Mouse (Mus musculus) heart, adult 2 months (tissue): ENCODE data around the gene Gm20388. TPM values are rescaled to one million over a fixed set of nuclear protein-coding genes. Genes with fewer than 3 reads are reported as not detected.

ENCODE experiments used
- DNase-seq, 2 experiments: peaks; one replicate each; pipeline ENCODE4 v3.0.0; 2021
- H3K27ac ChIP-seq: fragments of 200-600 bp; 2 replicates; pipeline ENCODE4 v1.8.1; 2022
- H3K27me3 ChIP-seq: fragments of 200-500 bp; 2 replicates; pipeline ENCODE4 v1.6.1; 2012; ENCODE audit warnings: mild to moderate bottlenecking, low read length, inconsistent platforms, mixed read lengths; ENCODE audit not compliant: control insufficient read depth, insufficient read depth
- H3K36me3 ChIP-seq: fragments of 200-500 bp; 2 replicates; pipeline ENCODE4 v1.6.1; 2012; ENCODE audit warnings: low read length, inconsistent platforms; ENCODE audit not compliant: control insufficient read depth, insufficient read depth
- H3K4me1 ChIP-seq: fragments of 200-500 bp; 2 replicates; pipeline ENCODE4 v1.6.1; 2011; ENCODE audit warnings: low read length; ENCODE audit not compliant: control insufficient read depth, insufficient read depth
- H3K4me3 ChIP-seq: fragments of 200-600 bp; 2 replicates; pipeline ENCODE4 v1.8.1; 2022
- H3K79me2 ChIP-seq: fragments of 200-500 bp; replicated peaks from 2 replicates; pipeline ENCODE4 v1.6.1; 2012; ENCODE audit warnings: mild to moderate bottlenecking, inconsistent platforms, low read length, moderate library complexity, mixed read lengths; ENCODE audit not compliant: control insufficient read depth, insufficient read depth
- H3K9ac ChIP-seq: fragments of 200-500 bp; 2 replicates; pipeline ENCODE4 v1.6.1; 2012; ENCODE audit warnings: low read depth, mild to moderate bottlenecking, control low read depth, inconsistent platforms, low read length, mixed read lengths
- CTCF ChIP-seq: fragments of 200-600 bp; IDR thresholded peaks from 2 replicates; pipeline ENCODE4 v1.8.1; 2022; ENCODE audit warnings: antibody characterized with exemption, mild to moderate bottlenecking, moderate library complexity
- EP300 ChIP-seq: fragments of 200-500 bp; IDR thresholded peaks from 2 replicates; pipeline ENCODE4 v1.6.1; 2011; ENCODE audit warnings: low read depth, low read length, control low read depth; ENCODE audit not compliant: insufficient read depth
- POLR2A ChIP-seq: fragments of 200-500 bp; IDR thresholded peaks from 2 replicates; pipeline ENCODE4 v1.6.1; 2011; ENCODE audit warnings: mild to moderate bottlenecking, low read depth, low read length, control low read depth; ENCODE audit not compliant: insufficient read depth
- WGBS: fragments of 180-500 bp; shearing (Covaris S2); methylation state at CpG from one replicate; pipeline ENCODE4 v1.1.7; 2018; 5-methylcytosine and 5-hydroxymethylcytosine counted together
- intact Hi-C: fragments of 180-260 bp; cut with DNase I; formaldehyde crosslinking; loops from one replicate; pipeline ENCODE4 v1.15.1; 2025
- polyA plus RNA-seq: library from polyadenylated mRNA; depleted of rRNA; stranded (reverse); fragments of >200 nt; gene quantifications from 2 replicates; pipeline ENCODE4 v1.2.3, GENCODE M21; 2012
- total RNA-seq, 2 experiments: library from RNA; stranded (reverse); gene quantifications; 2 replicates each; pipeline ENCODE4 v1.2.3; 2021

Gm20388 gene
- total and polyA plus RNA-seq, 3 experiments, result 1.8 to 32.3 TPM; not detected in 1

DNA sequence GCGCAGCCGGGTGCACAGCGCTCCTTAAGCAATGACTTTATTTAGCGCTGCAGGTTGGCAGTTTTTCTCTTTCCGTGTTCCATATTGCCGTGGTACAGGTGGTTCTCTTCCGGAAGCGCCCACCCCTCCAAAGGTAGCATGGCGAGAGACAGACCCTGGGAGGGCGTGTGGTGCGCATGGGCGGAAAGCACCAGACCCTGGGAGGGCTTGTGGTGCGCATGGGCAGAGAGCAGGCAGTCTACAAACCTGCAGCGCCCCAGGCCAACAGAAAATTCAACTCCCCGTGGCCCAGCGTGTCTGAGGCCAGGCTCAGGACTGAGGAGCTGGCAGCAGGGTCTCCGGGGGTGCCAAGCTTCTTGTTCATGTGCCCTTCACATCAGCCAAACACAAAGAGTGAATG is 1660.2 kb downstream of the Gm20388 start:
- peaks cover 14% of the 10 kb centered on the region for H3K4me1 ChIP-seq
- peaks cover 2% of the 10 kb centered on the region for H3K79me2 ChIP-seq
- no peaks in the 10 kb centered on the region for H3K36me3 ChIP-seq
- WGBS, result 74% methylated on average over 17 of the region's 17 CpGs
- intact Hi-C loops, result no loop called here
- H3K27ac ChIP-seq, result peak overlapping the region; percentile 66
- no peaks in the 10 kb centered on the region for H3K27me3 ChIP-seq
- no peak overlapping the region for H3K4me3 ChIP-seq
- no peak for TF ChIP-seq POLR2A
- no peak overlapping the region for H3K9ac ChIP-seq
- DNase-seq, result no peak

DNA sequence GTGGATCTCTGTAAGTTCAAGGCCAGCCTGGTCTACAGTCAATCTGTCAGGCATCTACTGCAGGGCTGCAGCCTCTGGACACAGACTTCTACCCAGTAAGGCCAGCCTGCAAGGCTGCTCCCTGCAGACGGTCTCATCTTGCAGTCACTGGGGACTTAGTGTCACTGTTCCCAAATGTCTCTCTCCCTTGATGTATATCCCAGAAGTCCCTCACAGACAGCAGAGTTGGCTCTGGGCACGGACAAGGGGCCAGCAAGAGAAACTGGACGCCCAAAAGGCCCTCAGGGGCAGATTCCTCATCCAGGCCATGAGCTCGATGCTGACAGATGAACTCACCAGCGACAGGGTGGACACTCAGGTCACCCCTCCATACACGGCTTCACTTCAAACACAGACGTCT is 1661.5 kb downstream of the Gm20388 start:
- Histone ChIP-seq H3K36me3 (no peaks in the 10 kb centered on the region), H3K79me2 (peaks cover 2% of the 10 kb centered on the region), H3K27me3 (no peaks in the 10 kb centered on the region), H3K4me3 (no peak overlapping the region), H3K9ac (no peak overlapping the region), H3K27ac (peak overlapping the region; percentile 7), H3K4me1 (peaks cover 19% of the 10 kb centered on the region)
- DNase-seq, result no peak
- intact Hi-C loops, result no loop called here
- 72% methylated on average over 7 of the region's 7 CpGs for WGBS
- TF ChIP-seq EP300 (no peak), POLR2A (no peak), CTCF (no peak)

DNA sequence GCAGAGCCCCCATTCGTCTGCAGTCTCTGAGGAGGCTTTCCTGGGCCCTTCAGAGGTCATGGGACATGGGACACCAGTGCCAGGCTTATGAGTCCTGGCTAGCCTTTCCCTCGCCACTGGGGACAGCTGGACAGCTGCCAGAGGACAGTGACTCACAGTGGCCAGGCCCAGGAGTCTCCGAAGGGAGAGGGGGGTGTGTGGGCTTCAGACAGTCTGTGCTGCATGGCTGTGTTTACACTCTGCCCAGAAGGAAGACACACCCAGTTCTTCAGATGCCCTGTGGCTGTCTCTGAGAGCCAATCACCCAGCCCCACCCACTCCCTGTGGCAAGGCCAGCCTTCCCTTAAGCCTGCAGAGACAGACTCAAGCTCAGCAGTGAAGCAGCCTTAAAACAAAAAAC is 1662.6 kb downstream of the Gm20388 start:
- Histone ChIP-seq H3K4me1 (peaks cover 22% of the 10 kb centered on the region), H3K79me2 (no peaks in the 10 kb centered on the region; the same call in 1 of the 2 replicates), H3K36me3 (no peaks in the 10 kb centered on the region), H3K27me3 (no peaks in the 10 kb centered on the region), H3K9ac (no peak overlapping the region), H3K4me3 (no peak overlapping the region), H3K27ac (peak overlapping the region; percentile 64)
- WGBS, result 5% methylated on average over 3 of the region's 3 CpGs
- DNase-seq, result peak; percentile 72 to 81
- intact Hi-C loops, result no loop called here
- peak; percentile 36 for TF ChIP-seq CTCF
- TF ChIP-seq POLR2A, result no peak

DNA sequence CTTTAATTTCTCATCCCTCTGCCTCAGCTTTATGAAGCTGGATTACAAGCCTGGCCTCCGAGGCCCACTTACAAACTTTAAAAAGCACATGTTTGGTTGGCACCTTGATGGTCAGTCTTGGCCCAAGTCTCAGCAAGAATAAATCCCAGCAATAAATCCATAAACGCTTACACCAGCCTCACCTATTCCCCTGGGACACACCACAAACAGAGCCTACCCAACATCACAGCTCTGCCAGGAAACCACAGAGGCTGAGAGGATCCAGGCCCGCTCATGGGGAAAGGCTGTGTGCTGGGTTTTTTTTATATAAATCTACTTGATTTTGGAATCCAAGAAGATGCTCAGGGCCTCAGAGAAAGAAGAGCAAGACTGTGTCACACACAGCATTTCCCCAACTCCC is 1665.0 kb downstream of the Gm20388 start:
- intact Hi-C loops, result loop anchor here (2.0 kb wide), 1 partner anchor 29 kb away; no protein-coding TSS in a partner anchor

DNA sequence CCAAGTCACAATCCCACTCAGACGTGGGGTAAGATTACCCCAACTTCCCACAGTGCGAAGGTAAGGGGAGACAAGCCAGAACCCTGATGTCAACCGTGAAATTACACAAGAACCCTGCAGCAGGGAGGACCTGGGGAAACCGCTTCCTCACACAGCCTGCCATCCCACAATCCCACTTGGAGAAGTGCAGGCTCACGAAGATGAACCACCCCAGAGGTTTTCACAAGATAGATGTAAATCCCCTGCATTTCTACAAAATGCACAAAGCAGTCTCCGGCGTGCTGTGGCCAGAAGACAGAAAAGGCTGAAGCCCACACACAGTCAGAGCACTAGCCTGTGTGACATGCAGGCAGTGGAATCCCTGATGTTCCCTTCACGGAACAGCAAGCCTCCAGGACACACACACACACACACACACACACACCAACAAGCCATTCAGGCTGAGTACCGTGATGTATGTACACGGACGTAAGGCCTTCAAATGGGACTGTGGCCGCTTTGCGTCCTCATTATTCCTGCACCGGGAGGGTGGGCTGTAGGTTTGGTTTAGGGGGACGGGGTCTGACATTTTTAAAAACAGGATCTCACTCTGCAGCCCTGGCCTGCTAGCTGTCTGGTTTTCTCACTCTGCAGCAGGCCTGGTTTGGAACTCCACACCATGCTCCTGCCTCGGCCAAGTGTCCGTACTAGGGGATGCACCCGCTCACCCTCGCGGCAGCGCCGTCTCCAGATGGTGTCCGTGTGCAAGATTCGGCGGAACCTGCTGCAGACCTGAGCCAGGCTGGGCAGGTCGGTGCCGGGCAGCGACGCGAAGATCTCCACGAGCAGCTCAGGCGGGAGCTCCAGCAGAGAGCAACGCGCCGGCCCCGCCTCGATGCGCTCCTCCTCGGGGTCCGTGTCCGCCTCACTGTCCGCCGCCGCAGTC is 1667.4 kb downstream of the Gm20388 start:
- intact Hi-C loops, result loop anchor here (1.0 kb wide), 1 partner anchor 31 kb away; no protein-coding TSS in a partner anchor
- 2% methylated on average over 40 of the region's 44 CpGs for WGBS
- H3K4me3 ChIP-seq, result peak overlapping the region; percentile 72
- no peaks in the 10 kb centered on the region for H3K36me3 ChIP-seq
- peak overlapping the region; percentile 88 for H3K9ac ChIP-seq
- TF ChIP-seq CTCF, result no peak
- no peak for TF ChIP-seq POLR2A
- no peak for TF ChIP-seq EP300
- H3K4me1 ChIP-seq, result peaks cover 18% of the 10 kb centered on the region
- no peaks in the 10 kb centered on the region; the same call in 1 of the 2 replicates for H3K79me2 ChIP-seq
- peak overlapping the region; percentile 82 for H3K27ac ChIP-seq
- DNase-seq, result peak in 1 of 2 experiments; percentile 29
- no peaks in the 10 kb centered on the region for H3K27me3 ChIP-seq

More for the DNA sequence above, 1665.0 kb downstream of the Gm20388 start:
- Histone ChIP-seq H3K36me3 (no peaks in the 10 kb centered on the region), H3K4me3 (no peak overlapping the region), H3K79me2 (no peaks in the 10 kb centered on the region; the same call in 1 of the 2 replicates), H3K27me3 (no peaks in the 10 kb centered on the region), H3K27ac (no peak overlapping the region), H3K9ac (no peak overlapping the region), H3K4me1 (peaks cover 22% of the 10 kb centered on the region)
- 52% methylated on average over 3 of the region's 3 CpGs for WGBS
- TF ChIP-seq EP300, result no peak
- TF ChIP-seq CTCF, result no peak
- TF ChIP-seq POLR2A, result no peak
- no peak for DNase-seq
